Mouse (Mus musculus) hindlimb bud, embryonic 11.5 days (tissue): ENCODE data around the gene Hba-x.

Experiments
- DNase-seq: peaks from one replicate; pipeline ENCODE4 v3.0.0-alpha.2; 2012; ENCODE audit warnings: low read depth, low spot score; ENCODE audit errors: extremely low spot score

Hba-x gene

DNA sequence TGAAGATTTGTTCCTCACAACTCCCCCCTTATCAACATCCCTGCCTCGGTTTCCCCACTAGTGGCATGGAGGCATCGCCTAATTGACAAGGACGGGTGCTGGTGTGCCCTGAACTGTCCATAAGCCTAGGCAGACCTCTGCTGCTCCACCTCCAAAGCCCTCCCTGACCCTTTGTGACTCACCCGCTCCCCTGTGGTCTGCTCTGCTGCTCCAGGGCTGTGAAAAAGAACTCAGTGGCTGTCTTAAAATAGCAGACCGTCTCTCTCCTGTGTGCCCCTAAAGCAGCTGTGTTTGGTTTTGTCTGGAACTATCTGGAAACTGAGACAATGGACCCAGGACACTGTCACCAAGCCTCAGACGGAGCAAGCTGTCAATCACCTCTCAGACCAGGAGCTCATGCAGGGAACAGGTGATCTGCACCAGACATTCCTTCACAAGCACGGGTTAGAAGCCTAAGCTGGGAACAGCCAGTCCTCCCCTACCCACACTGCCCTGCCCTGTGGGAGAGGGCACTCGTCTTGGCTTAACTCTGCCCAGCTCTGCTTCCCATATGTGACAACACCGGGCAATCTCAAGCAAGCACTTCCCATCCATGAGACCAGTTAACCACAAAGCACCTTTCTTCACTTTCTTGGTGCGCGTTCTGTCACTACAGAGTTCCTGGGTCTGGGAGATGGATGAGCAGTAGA lies 44.5 kb downstream of the Hba-x start:
- DNase-seq = no peak

DNA sequence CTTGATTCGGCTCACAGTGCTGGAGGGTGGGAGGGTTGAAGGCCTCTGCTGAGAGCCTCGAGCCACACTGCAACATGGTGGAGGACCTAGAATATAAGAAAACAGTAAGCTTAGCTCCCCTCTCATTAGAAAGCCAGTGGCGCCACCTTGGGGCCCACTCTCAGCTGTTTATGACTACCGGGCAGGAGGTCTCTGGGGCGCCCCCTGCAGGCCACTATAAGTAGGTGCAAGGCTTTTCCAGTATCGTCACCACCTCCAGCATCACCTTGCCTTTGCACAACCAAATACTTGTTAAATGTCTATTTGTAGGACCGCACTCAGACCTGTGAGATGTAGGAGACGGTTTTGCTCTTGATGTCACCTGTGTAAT lies 45.0 kb downstream of the Hba-x start:
- no peak for DNase-seq

DNA sequence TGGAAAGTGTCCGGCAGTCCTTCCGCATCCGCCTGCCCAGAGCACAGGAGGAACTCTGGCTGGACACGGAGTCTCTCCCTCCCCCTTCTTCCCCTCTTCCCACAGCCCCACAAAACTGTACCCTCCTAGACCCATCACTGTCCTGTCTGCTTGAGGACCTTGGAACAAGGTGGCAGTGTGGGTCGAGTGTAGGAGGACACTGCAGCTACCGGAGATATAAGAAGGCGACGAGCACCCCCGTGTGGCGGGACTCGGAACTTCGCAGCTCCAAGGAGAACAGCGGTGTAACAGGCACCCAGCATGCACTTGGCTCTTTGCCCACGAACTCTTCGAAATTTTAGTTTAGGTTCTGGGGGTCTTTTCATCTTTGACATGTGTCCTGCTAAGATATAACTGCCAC lies 48.4 kb downstream of the Hba-x start:
- DNase-seq = peak; percentile 57
